Mouse (Mus musculus) heart, embryonic 14.5 days (tissue): ENCODE data around the gene Chic1. TPM values are rescaled to one million over a fixed set of nuclear protein-coding genes. Genes with fewer than 3 reads are reported as not detected.

Experiments used
- ATAC-seq: fragments of 200-750 bp; cut with Nextera tagmentation; 2 replicates; pipeline ENCODE4 v1.8.0; 2017; ENCODE audit warnings: low read depth, moderate TSS enrichment; ENCODE audit not compliant: insufficient number of reproducible peaks, insufficient read depth, low FRiP score
- H3K27ac ChIP-seq, 2 experiments: fragments of 200-500 bp in 1 of 2; fragments of 300-500 bp in 1 of 2; sonication (generic) in 1 of 2; replicated peaks in 1 of 2; 2 replicates each; pipeline ENCODE4 v1.5.1; 2012 to 2014; ENCODE audit warnings: low read depth in 2 of 2, low read length in 2 of 2, control low read depth in 1 of 2, mild to moderate bottlenecking in 1 of 2, mixed read lengths in 1 of 2; ENCODE audit not compliant: control insufficient read depth in 1 of 2, insufficient read depth in 1 of 2
- H3K27me3 ChIP-seq: fragments of 300-500 bp; sonication (generic); 2 replicates; pipeline ENCODE4 v1.6.1; 2014; ENCODE audit warnings: mild to moderate bottlenecking, low read length, control low read depth; ENCODE audit not compliant: control insufficient read depth, insufficient read depth
- H3K36me3 ChIP-seq: fragments of 300-500 bp; sonication (generic); 2 replicates; pipeline ENCODE4 v1.6.1; 2014; ENCODE audit warnings: mild to moderate bottlenecking, control low read depth, low read length, mixed read lengths; ENCODE audit not compliant: control insufficient read depth, insufficient read depth
- H3K4me1 ChIP-seq, 2 experiments: fragments of 200-500 bp in 1 of 2; fragments of 300-500 bp in 1 of 2; sonication (generic) in 1 of 2; 2 replicates each; pipeline ENCODE4 v1.6.1; 2012 to 2014; ENCODE audit warnings: low read length in 2 of 2, control low read depth in 1 of 2, mixed read lengths in 1 of 2; ENCODE audit not compliant: control insufficient read depth in 2 of 2, insufficient read depth in 2 of 2
- H3K4me2 ChIP-seq: fragments of 300-500 bp; sonication (generic); 2 replicates; pipeline ENCODE4 v1.6.1; 2014; ENCODE audit warnings: mild to moderate bottlenecking, low read length
- H3K4me3 ChIP-seq, 2 experiments: fragments of 200-500 bp in 1 of 2; fragments of 300-500 bp in 1 of 2; sonication (generic) in 1 of 2; 2 replicates each; pipeline ENCODE4 v1.5.1; 2012 to 2014; ENCODE audit warnings: low read length in 2 of 2, mild to moderate bottlenecking in 2 of 2, control low read depth in 1 of 2, low read depth in 1 of 2, moderate library complexity in 1 of 2; ENCODE audit not compliant: control insufficient read depth in 1 of 2, insufficient read depth in 1 of 2
- H3K9ac ChIP-seq: fragments of 300-500 bp; sonication (generic); 2 replicates; pipeline ENCODE4 v1.6.1; 2014; ENCODE audit warnings: mild to moderate bottlenecking, low read length
- H3K9me3 ChIP-seq: fragments of 300-500 bp; sonication (generic); 2 replicates; pipeline ENCODE4 v1.6.1; 2016; ENCODE audit warnings: low read length, control low read depth; ENCODE audit not compliant: control insufficient read depth
- WGBS: fragments of 180-500 bp; shearing (Covaris S2); extraction: QIAGEN DNeasy Blood & Tissue Kit; methylation state at CpG from one replicate; pipeline ENCODE4 v1.1.7; 2014; 5-methylcytosine and 5-hydroxymethylcytosine counted together
- polyA plus RNA-seq: library from polyadenylated mRNA; unstranded; fragments of >200 nt; fragmentation: Nextera tagmentation; extraction: Ambion mirVana; gene quantifications from 2 replicates; pipeline ENCODE4 v1.2.1, GENCODE M21; 2014

The Chic1 gene
- polyA plus RNA-seq, 1 experiment from 2014 or later = 3.1 TPM

DNA sequence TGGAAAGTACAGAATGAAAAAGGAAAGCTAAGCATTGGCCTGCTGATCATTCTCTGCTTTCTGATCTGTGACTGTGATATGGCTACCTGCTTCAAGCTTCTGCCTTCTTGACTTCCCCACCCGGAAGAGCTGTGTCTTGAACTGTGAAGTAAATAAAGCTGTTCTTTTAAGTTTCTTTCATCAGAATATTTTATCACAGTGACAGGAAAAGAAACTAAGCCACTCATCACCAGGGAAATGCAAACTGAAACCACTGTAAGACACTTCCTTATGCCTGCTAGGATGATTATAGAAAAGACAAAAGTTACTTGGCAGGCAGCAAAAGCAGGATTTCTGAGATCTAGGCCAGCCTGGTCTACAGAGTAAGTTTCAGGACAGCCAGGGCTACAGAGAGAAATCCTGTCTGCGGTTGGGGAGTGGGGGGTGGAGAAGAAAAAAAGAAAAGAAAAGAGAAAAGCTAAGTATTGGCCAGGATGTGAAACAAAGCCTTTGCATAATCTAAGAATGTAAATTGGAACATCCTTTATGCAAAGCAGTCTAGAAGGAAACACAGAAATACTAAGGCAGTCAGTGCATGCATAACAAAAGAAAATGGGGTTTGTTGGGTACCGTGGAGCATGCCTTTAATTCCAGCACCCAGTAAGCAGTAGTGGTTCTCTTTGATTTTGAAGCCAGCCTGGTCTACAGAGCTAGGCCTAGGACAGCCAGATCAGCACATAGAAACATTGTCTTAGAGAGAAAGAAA lies 14.7 kb upstream of the Chic1 start:
- WGBS = 62% methylated on average over 3 of the region's 3 CpGs

DNA sequence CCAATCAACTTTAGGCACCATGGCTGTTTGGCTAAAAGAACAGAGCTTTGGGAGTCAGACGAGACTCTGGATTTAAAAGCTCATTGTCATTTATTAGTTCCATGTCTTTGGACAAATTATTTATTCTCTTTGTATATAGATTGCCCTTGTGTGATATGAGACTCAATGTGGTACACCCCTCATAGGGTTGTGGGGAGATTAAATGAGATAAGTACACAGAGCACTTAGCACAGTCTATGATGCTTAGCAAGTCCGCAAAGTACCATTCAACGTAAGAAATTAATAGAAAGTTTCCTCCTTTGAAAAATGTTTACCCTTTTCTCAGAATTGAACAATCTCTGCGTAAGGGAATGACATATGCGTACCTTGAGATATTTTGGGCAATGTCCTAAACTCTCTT lies 492 bp upstream of the Chic1 start:
- ATAC-seq = no peak
- peak overlapping the region; percentile 60 to 95; a peak in 3 of 4 replicates for H3K4me3 ChIP-seq
- H3K4me2 ChIP-seq = peak overlapping the region; percentile 65
- peaks cover 40% of the 10 kb centered on the region for H3K27me3 ChIP-seq
- H3K9ac ChIP-seq = no peak overlapping the region
- H3K9me3 ChIP-seq = no peaks in the 10 kb centered on the region
- H3K4me1 ChIP-seq = no peaks in the 10 kb centered on the region
- 41% methylated on average over 5 of the region's 5 CpGs for WGBS
- no peaks in the 10 kb centered on the region for H3K36me3 ChIP-seq
- H3K27ac ChIP-seq = no peak overlapping the region

More for the DNA sequence above, 14.7 kb upstream of the Chic1 start:
- no peak overlapping the region for H3K4me2 ChIP-seq
- H3K27me3 ChIP-seq = peaks cover 8% of the 10 kb centered on the region; the same call in 1 of the 2 replicates
- H3K9me3 ChIP-seq = no peaks in the 10 kb centered on the region
- no peaks in the 10 kb centered on the region for H3K4me1 ChIP-seq
- H3K9ac ChIP-seq = no peak overlapping the region
- no peaks in the 10 kb centered on the region for H3K36me3 ChIP-seq
- H3K4me3 ChIP-seq = no peak overlapping the region
- no peak for ATAC-seq
- H3K27ac ChIP-seq = no peak overlapping the region

GRCm38 (mm10) chrX:103356761-103357236 lies 523 bp downstream of the Chic1 start:
- no peaks in the 10 kb centered on the region for H3K36me3 ChIP-seq
- peak overlapping the region; percentile 65 for H3K4me2 ChIP-seq
- H3K27ac ChIP-seq = no peak overlapping the region
- H3K9ac ChIP-seq = peak overlapping the region; percentile 71
- H3K4me3 ChIP-seq = peak overlapping the region; percentile 60 to 95
- no peaks in the 10 kb centered on the region for H3K4me1 ChIP-seq
- no peaks in the 10 kb centered on the region for H3K9me3 ChIP-seq
- WGBS = 11% methylated on average over 24 of the region's 24 CpGs
- H3K27me3 ChIP-seq = peaks cover 42% of the 10 kb centered on the region
- ATAC-seq = no peak

DNA sequence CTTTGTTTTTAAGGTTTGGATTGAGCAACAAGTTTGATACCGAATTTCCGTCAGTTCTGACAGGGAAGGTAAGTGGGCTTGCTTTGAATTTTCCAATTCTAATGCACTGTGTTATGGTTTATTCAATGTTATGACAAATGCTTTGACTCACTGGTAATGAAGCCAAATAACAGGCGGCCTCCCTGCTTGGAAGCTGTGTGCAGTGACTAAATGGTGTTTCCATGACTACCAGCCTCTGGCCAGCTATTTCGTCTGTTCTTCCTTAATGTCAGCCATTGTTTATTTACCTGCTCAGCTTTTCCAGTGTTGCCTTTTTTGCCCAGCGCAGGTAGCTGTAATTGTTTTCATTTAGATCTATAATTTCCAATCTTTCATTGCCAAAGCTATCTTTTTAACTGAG lies 9.9 kb downstream of the Chic1 start:
- H3K9me3 ChIP-seq = no peaks in the 10 kb centered on the region
- H3K27me3 ChIP-seq = peaks cover 17% of the 10 kb centered on the region
- no peaks in the 10 kb centered on the region for H3K36me3 ChIP-seq
- 63% methylated on average over 5 of the region's 5 CpGs for WGBS
- no peak overlapping the region for H3K9ac ChIP-seq
- no peak for ATAC-seq
- no peak overlapping the region for H3K4me2 ChIP-seq
- H3K27ac ChIP-seq = no peak overlapping the region
- H3K4me3 ChIP-seq = no peak overlapping the region
- no peaks in the 10 kb centered on the region for H3K4me1 ChIP-seq

GRCm38 (mm10) chrX:103368650-103369049 lies 12.4 kb downstream of the Chic1 start:
- H3K27me3 ChIP-seq = peaks cover 17% of the 10 kb centered on the region
- H3K36me3 ChIP-seq = no peaks in the 10 kb centered on the region
- no peak for ATAC-seq
- no peak overlapping the region for H3K4me2 ChIP-seq
- no peak overlapping the region for H3K27ac ChIP-seq
- no peaks in the 10 kb centered on the region for H3K4me1 ChIP-seq
- no peak overlapping the region for H3K9ac ChIP-seq
- WGBS = 77% methylated on average over 3 of the region's 3 CpGs
- no peak overlapping the region for H3K4me3 ChIP-seq
- H3K9me3 ChIP-seq = no peaks in the 10 kb centered on the region

GRCm38 (mm10) chrX:103371221-103371620 lies 14.9 kb downstream of the Chic1 start:
- no peak overlapping the region for H3K9ac ChIP-seq
- H3K4me1 ChIP-seq = no peaks in the 10 kb centered on the region
- H3K9me3 ChIP-seq = no peaks in the 10 kb centered on the region
- peaks cover 20% of the 10 kb centered on the region for H3K27me3 ChIP-seq
- no peak overlapping the region for H3K27ac ChIP-seq
- ATAC-seq = no peak
- H3K36me3 ChIP-seq = no peaks in the 10 kb centered on the region
- H3K4me3 ChIP-seq = no peak overlapping the region
- WGBS = 68% methylated on average over 2 of the region's 2 CpGs
- no peak overlapping the region for H3K4me2 ChIP-seq

- Histone ChIP-seq H3K4me3 (no peak overlapping the region), H3K27ac (no peak overlapping the region), H3K4me2 (no peak overlapping the region), H3K36me3 (no peaks in the 10 kb centered on the region), H3K9me3 (no peaks in the 10 kb centered on the region), H3K4me1 (no peaks in the 10 kb centered on the region), H3K27me3 (peaks cover 20% of the 10 kb centered on the region), H3K9ac (no peak overlapping the region)
- ATAC-seq = no peak
- WGBS = 37% methylated on average over 2 of the region's 2 CpGs
Observed at GRCm38 (mm10) chrX:103371627-103372026, 15.4 kb downstream of the Chic1 start.

GRCm38 (mm10) chrX:103374250-103374649 lies 18.0 kb downstream of the Chic1 start:
- Histone ChIP-seq H3K9ac (no peak overlapping the region), H3K4me3 (no peak overlapping the region), H3K9me3 (no peaks in the 10 kb centered on the region), H3K36me3 (no peaks in the 10 kb centered on the region), H3K27me3 (peaks cover 17% of the 10 kb centered on the region; the same call in 1 of the 2 replicates), H3K4me2 (no peak overlapping the region), H3K4me1 (no peaks in the 10 kb centered on the region), H3K27ac (no peak overlapping the region)
- ATAC-seq = no peak
- 53% methylated on average over 5 of the region's 5 CpGs for WGBS
